Mouse (Mus musculus): ENCODE measurements around the gene Gm20388. TPM values are rescaled to one million over a fixed set of nuclear protein-coding genes. Genes with fewer than 3 reads are reported as not detected.
"Not testable (repeated sequence)": the region's sequence is repeated elsewhere in the genome, so short reads cannot be mapped to it uniquely, and the experiment has no call there.

Gm20388 gene
- polyA plus RNA-seq, 1 experiment from 2014 or later, result 5.3 TPM

GRCm38 (mm10) chr8:120719586-120720236 is 809.1 kb downstream of the Gm20388 start:
- H3K4me1 ChIP-seq (replicated peaks; ENCODE audit: control insufficient read depth, insufficient read depth, low read length), result no peaks in the 10 kb centered on the region
- H3K36me3 ChIP-seq (ENCODE audit: control insufficient read depth, insufficient read depth, low read length), result no peaks in the 10 kb centered on the region
- no peak for DNase-seq (ENCODE audit: low spot score)
- no peaks in the 10 kb centered on the region for H3K27me3 ChIP-seq (replicated peaks; ENCODE audit: control insufficient read depth, insufficient read depth, low read length)
- 62% methylated on average over 19 of the region's 19 CpGs for WGBS
- ATAC-seq (replicated peaks; ENCODE audit: low FRiP score), result no peak
- no peak overlapping the region for H3K27ac ChIP-seq (ENCODE audit: low read depth, low read length)
- H3K4me3 ChIP-seq (ENCODE audit: low read depth, low read length), result no peak overlapping the region
- peaks cover 4% of the 10 kb centered on the region; the same call in 1 of the 2 replicates for H3K9me3 ChIP-seq (ENCODE audit: control insufficient read depth, low read length)
- no peak overlapping the region for H3K9ac ChIP-seq (ENCODE audit: low read depth, low read length)
- H3K4me2 ChIP-seq, result no peak overlapping the region

GRCm38 (mm10) chr8:120723025-120723424 is 812.4 kb downstream of the Gm20388 start:
- Histone ChIP-seq H3K4me1 (replicated peaks; ENCODE audit: control insufficient read depth, insufficient read depth, low read length) (no peaks in the 10 kb centered on the region), H3K27ac (ENCODE audit: low read depth, low read length) (no peak overlapping the region), H3K9me3 (ENCODE audit: control insufficient read depth, low read length) (peaks cover 4% of the 10 kb centered on the region; the same call in 1 of the 2 replicates), H3K27me3 (replicated peaks; ENCODE audit: control insufficient read depth, insufficient read depth, low read length) (no peaks in the 10 kb centered on the region), H3K36me3 (ENCODE audit: control insufficient read depth, insufficient read depth, low read length) (no peaks in the 10 kb centered on the region), H3K4me2 (no peak overlapping the region), H3K4me3 (ENCODE audit: low read depth, low read length) (no peak overlapping the region), H3K9ac (ENCODE audit: low read depth, low read length) (no peak overlapping the region)
- ATAC-seq (replicated peaks; ENCODE audit: low FRiP score), result no peak
- 63% methylated on average over 6 of the region's 6 CpGs for WGBS
- no peak for DNase-seq (ENCODE audit: low spot score)

GRCm38 (mm10) chr8:120724096-120724495 is 813.5 kb downstream of the Gm20388 start:
- not testable (repeated sequence) for H3K27ac ChIP-seq (ENCODE audit: low read depth, low read length); DNase-seq (ENCODE audit: low spot score); H3K36me3 ChIP-seq (ENCODE audit: control insufficient read depth, insufficient read depth, low read length); H3K27me3 ChIP-seq (replicated peaks; ENCODE audit: control insufficient read depth, insufficient read depth, low read length); H3K4me1 ChIP-seq (replicated peaks; ENCODE audit: control insufficient read depth, insufficient read depth, low read length); H3K4me3 ChIP-seq (ENCODE audit: low read depth, low read length); H3K9ac ChIP-seq (ENCODE audit: low read depth, low read length); H3K4me2 ChIP-seq; ATAC-seq (replicated peaks; ENCODE audit: low FRiP score); H3K9me3 ChIP-seq (ENCODE audit: control insufficient read depth, low read length)
- WGBS, result 87% methylated on average over 2 of the region's 4 CpGs

- no peaks in the 10 kb centered on the region for H3K4me1 ChIP-seq (replicated peaks; ENCODE audit: control insufficient read depth, insufficient read depth, low read length)
- ATAC-seq (replicated peaks; ENCODE audit: low FRiP score) (no peak), DNase-seq (ENCODE audit: low spot score) (no peak)
- no peaks in the 10 kb centered on the region for H3K27me3 ChIP-seq (replicated peaks; ENCODE audit: control insufficient read depth, insufficient read depth, low read length)
- 66% methylated on average over 17 of the region's 17 CpGs for WGBS
- H3K4me3 ChIP-seq (ENCODE audit: low read depth, low read length), result no peak overlapping the region
- H3K36me3 ChIP-seq (ENCODE audit: control insufficient read depth, insufficient read depth, low read length), result no peaks in the 10 kb centered on the region
- H3K9me3 ChIP-seq (ENCODE audit: control insufficient read depth, low read length), result peaks cover 4% of the 10 kb centered on the region; the same call in 1 of the 2 replicates
- no peak overlapping the region for H3K4me2 ChIP-seq
- no peak overlapping the region for H3K27ac ChIP-seq (ENCODE audit: low read depth, low read length)
- H3K9ac ChIP-seq (ENCODE audit: low read depth, low read length), result no peak overlapping the region
Observed at GRCm38 (mm10) chr8:120724816-120725575, 814.4 kb downstream of the Gm20388 start.

- H3K27ac ChIP-seq (ENCODE audit: low read depth, low read length), result no peak overlapping the region
- H3K36me3 ChIP-seq (ENCODE audit: control insufficient read depth, insufficient read depth, low read length), result no peaks in the 10 kb centered on the region
- H3K4me1 ChIP-seq (replicated peaks; ENCODE audit: control insufficient read depth, insufficient read depth, low read length), result no peaks in the 10 kb centered on the region
- no peak overlapping the region for H3K9ac ChIP-seq (ENCODE audit: low read depth, low read length)
- no peak overlapping the region for H3K4me2 ChIP-seq
- WGBS, result 78% methylated on average over 5 of the region's 5 CpGs
- ATAC-seq (replicated peaks; ENCODE audit: low FRiP score), result no peak
- H3K4me3 ChIP-seq (ENCODE audit: low read depth, low read length), result no peak overlapping the region
- H3K9me3 ChIP-seq (ENCODE audit: control insufficient read depth, low read length), result peaks cover 4% of the 10 kb centered on the region; the same call in 1 of the 2 replicates
- no peaks in the 10 kb centered on the region for H3K27me3 ChIP-seq (replicated peaks; ENCODE audit: control insufficient read depth, insufficient read depth, low read length)
- DNase-seq (ENCODE audit: low spot score), result no peak
Observed at GRCm38 (mm10) chr8:120725576-120725950, 814.9 kb downstream of the Gm20388 start.

- ATAC-seq (replicated peaks; ENCODE audit: low FRiP score) (no peak), DNase-seq (ENCODE audit: low spot score) (no peak)
- Histone ChIP-seq H3K4me3 (ENCODE audit: low read depth, low read length) (no peak overlapping the region), H3K27me3 (replicated peaks; ENCODE audit: control insufficient read depth, insufficient read depth, low read length) (no peaks in the 10 kb centered on the region), H3K36me3 (ENCODE audit: control insufficient read depth, insufficient read depth, low read length) (no peaks in the 10 kb centered on the region), H3K4me2 (no peak overlapping the region), H3K27ac (ENCODE audit: low read depth, low read length) (no peak overlapping the region), H3K4me1 (replicated peaks; ENCODE audit: control insufficient read depth, insufficient read depth, low read length) (no peaks in the 10 kb centered on the region), H3K9ac (ENCODE audit: low read depth, low read length) (no peak overlapping the region), H3K9me3 (ENCODE audit: control insufficient read depth, low read length) (peaks cover 4% of the 10 kb centered on the region; the same call in 1 of the 2 replicates)
- 49% methylated on average over 5 of the region's 5 CpGs for WGBS
Observed at GRCm38 (mm10) chr8:120726051-120726450, 815.4 kb downstream of the Gm20388 start.

GRCm38 (mm10) chr8:120728488-120729160 is 818.0 kb downstream of the Gm20388 start:
- ATAC-seq (replicated peaks; ENCODE audit: low FRiP score) (no peak), DNase-seq (ENCODE audit: low spot score) (no peak)
- H3K27me3 ChIP-seq (replicated peaks; ENCODE audit: control insufficient read depth, insufficient read depth, low read length), result peaks cover 5% of the 10 kb centered on the region; the same call in 1 of the 2 replicates
- H3K27ac ChIP-seq (ENCODE audit: low read depth, low read length), result no peak overlapping the region
- no peak overlapping the region for H3K9ac ChIP-seq (ENCODE audit: low read depth, low read length)
- H3K4me1 ChIP-seq (replicated peaks; ENCODE audit: control insufficient read depth, insufficient read depth, low read length), result no peaks in the 10 kb centered on the region
- H3K4me2 ChIP-seq, result no peak overlapping the region
- no peaks in the 10 kb centered on the region for H3K36me3 ChIP-seq (ENCODE audit: control insufficient read depth, insufficient read depth, low read length)
- no peak overlapping the region for H3K4me3 ChIP-seq (ENCODE audit: low read depth, low read length)
- no peaks in the 10 kb centered on the region for H3K9me3 ChIP-seq (ENCODE audit: control insufficient read depth, low read length)
- 54% methylated on average over 9 of the region's 9 CpGs for WGBS

GRCm38 (mm10) chr8:120731582-120731981 is 820.9 kb downstream of the Gm20388 start:
- Histone ChIP-seq H3K36me3 (ENCODE audit: control insufficient read depth, insufficient read depth, low read length) (no peaks in the 10 kb centered on the region), H3K4me3 (ENCODE audit: low read depth, low read length) (no peak overlapping the region), H3K27ac (ENCODE audit: low read depth, low read length) (no peak overlapping the region), H3K4me2 (no peak overlapping the region), H3K9me3 (ENCODE audit: control insufficient read depth, low read length) (no peaks in the 10 kb centered on the region), H3K27me3 (replicated peaks; ENCODE audit: control insufficient read depth, insufficient read depth, low read length) (peaks cover 30% of the 10 kb centered on the region), H3K9ac (ENCODE audit: low read depth, low read length) (no peak overlapping the region), H3K4me1 (replicated peaks; ENCODE audit: control insufficient read depth, insufficient read depth, low read length) (no peaks in the 10 kb centered on the region)
- 48% methylated on average over 14 of the region's 14 CpGs for WGBS
- ATAC-seq (replicated peaks; ENCODE audit: low FRiP score) (no peak), DNase-seq (ENCODE audit: low spot score) (no peak)
